Mouse (Mus musculus): ENCODE data around the gene Olfr1505. TPM values are rescaled to one million over a fixed set of nuclear protein-coding genes. Genes with fewer than 3 reads are reported as not detected.

Olfr1505 gene
- total RNA-seq (2023), result not detected in 4 replicates

DNA sequence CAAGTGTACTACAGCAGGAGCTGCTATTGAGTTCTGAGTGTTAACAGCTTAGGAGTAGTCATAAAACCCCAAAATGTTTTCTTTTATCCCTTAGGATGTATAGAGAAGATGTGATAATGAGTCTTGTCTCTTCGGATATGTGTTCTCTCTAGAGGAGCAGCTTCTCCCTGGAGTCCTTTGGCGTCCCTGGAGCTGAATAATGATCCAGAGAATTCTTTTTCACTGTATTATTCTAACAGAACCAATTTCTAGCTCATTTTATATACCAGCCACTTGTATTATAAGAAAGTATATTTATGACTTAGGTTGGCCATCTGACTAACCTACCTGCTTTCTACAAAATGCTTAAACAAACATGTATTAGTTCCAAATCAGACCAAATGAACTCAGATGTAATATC is at the start of gene Olfr1505:
Gene Olfr1505 (plus strand): TSS at position 301 of the 400 bp plus-strand sequence.

GRCm38 (mm10) chr19:13897828-13898227 is 15.5 kb upstream of the Olfr1505 start, which contains the start of gene Olfr1504:
Olfr1504 (minus strand) TSS chr19:13897928.

Other genes starting within 250 kb of the Olfr1505 start
- gene Olfr1491, start 216.3 kb upstream of the Olfr1505 start, total RNA-seq (2023), result not detected in 4 replicates
- gene Olfr1493-ps1, start 190.3 kb upstream of the Olfr1505 start, total RNA-seq (2023), result not detected in 4 replicates
- not detected in 4 replicates for gene Olfr1494, start 173.8 kb upstream of the Olfr1505 start, total RNA-seq (2023)
- gene Olfr1495, start 148.9 kb upstream of the Olfr1505 start, total RNA-seq (2023), result not detected in 4 replicates
- gene Olfr1496, start 135.7 kb upstream of the Olfr1505 start, total RNA-seq (2023), result not detected in 4 replicates
- not detected in 4 replicates for gene Olfr1497, start 115.3 kb upstream of the Olfr1505 start, total RNA-seq (2023)
- not detected in 4 replicates for gene Olfr1499, start 94.1 kb upstream of the Olfr1505 start, total RNA-seq (2023)
- gene Olfr1500, start 83.0 kb upstream of the Olfr1505 start, total RNA-seq (2023), result not detected in 4 replicates
- not detected in 4 replicates for gene Olfr1501, start 62.8 kb upstream of the Olfr1505 start, total RNA-seq (2023)
- gene Olfr1502, start 51.7 kb upstream of the Olfr1505 start, total RNA-seq (2023), result not detected in 4 replicates
- not detected in 4 replicates for gene Olfr1504, start 15.6 kb upstream of the Olfr1505 start, total RNA-seq (2023)